In the genomic region with DNA sequence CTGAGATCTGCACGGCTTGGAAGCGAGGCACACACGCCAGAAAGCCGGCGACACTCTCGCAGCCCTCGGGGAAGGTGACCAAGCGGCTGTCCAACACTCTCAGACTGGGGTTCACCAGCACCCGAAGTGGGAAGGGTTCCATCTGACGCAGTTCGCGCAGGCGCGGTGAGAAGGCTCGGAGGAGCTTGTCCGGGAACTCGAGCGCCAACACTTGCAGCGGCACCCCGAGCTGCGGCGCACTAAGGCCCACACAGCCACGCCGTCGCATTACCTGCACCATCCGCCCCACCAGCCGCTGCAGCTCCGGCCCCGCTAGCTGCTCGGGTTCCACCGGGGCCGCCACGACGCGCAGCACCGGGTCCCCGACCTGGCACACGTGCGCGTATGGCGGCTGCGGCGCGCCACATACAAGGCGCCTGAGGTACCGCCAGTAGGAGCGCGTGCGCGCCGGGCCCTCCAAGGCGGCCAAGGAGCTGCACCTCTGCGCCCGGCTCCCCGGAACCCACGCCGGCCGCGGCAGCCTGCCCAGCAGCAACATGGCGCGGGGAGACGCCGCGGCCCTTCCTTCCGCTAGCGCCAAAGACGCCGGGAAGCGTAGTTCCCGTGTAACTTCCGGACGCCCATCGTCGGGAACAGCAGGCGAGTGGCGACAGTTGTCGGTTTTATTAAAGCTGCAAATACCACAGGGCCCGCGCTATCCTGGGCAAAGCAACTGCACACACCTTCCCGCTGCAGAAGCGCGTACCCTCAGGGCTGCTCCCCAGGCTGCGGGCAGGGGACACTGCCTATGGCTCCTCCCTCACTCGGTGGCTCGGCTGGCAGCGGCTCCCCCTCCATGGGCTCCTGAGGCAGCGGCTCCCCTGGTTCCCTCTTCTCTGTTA, we compare ENCODE assay signal across 8 mouse cellular contexts. TPM values are rescaled to one million over a fixed set of nuclear protein-coding genes. Genes with fewer than 3 reads are reported as not detected.
A peak's percentile ranks its signal among the peaks of the same experiment; 100 is the strongest.
DNase-seq lines count a peak whose midpoint lies in the region; ATAC-seq and TF ChIP-seq lines count a peak whose summit lies in the region.

Pdf (minus strand) TSS at position 554 of the 881 bp plus-strand sequence.

- no peaks in the 10 kb centered on the region for H3K9me3 ChIP-seq in E14TG2a.4 (ENCODE audit: low read length)
- no peaks in the 10 kb centered on the region for H3K9me3 ChIP-seq in forebrain, embryonic 14.5 days (replicated peaks; ENCODE audit: control insufficient read depth, low read length)
- H3K9me3 ChIP-seq in liver, embryonic 16.5 days (replicated peaks; ENCODE audit: control insufficient read depth, low read length), result no peaks in the 10 kb centered on the region
- no peaks in the 10 kb centered on the region for H3K9me3 ChIP-seq in neural tube, embryonic 13.5 days

- H3K4me1 ChIP-seq in E14TG2a.4 (replicated peaks; ENCODE audit: low read depth, low read length), result peaks cover 59% of the 10 kb centered on the region
- peaks cover 4% of the 10 kb centered on the region for H3K4me1 ChIP-seq in forebrain, embryonic 14.5 days (ENCODE audit: control insufficient read depth, insufficient read depth, low read length)
- peaks cover 17% of the 10 kb centered on the region for H3K4me1 ChIP-seq in liver, embryonic 16.5 days (ENCODE audit: control insufficient read depth, low read depth, low read length)
- peaks cover 27% of the 10 kb centered on the region for H3K4me1 ChIP-seq in neural tube, embryonic 13.5 days (replicated peaks)

- H3K27ac ChIP-seq in forebrain, embryonic 14.5 days (ENCODE audit: low read depth, low read length), result peak within 1 kb of the TSS; percentile 91
- H3K27ac ChIP-seq in liver, embryonic 16.5 days (ENCODE audit: low read length), result peak within 1 kb of the TSS; percentile 85
- peak within 1 kb of the TSS; percentile 89 for H3K27ac ChIP-seq in neural tube, embryonic 13.5 days (replicated peaks)

- H3K36me3 ChIP-seq in E14TG2a.4 (ENCODE audit: insufficient read depth, low read length), result peaks cover 85% of the 10 kb centered on the region
- peaks cover 83% of the 10 kb centered on the region for H3K36me3 ChIP-seq in forebrain, embryonic 14.5 days (ENCODE audit: control insufficient read depth, insufficient read depth, low read length)
- H3K36me3 ChIP-seq in liver, embryonic 16.5 days (ENCODE audit: control insufficient read depth, insufficient read depth), result peaks cover 53% of the 10 kb centered on the region
- H3K36me3 ChIP-seq in neural tube, embryonic 13.5 days, result peaks cover 83% of the 10 kb centered on the region

- peak within 1 kb of the TSS; percentile 81 for H3K9ac ChIP-seq in forebrain, embryonic 14.5 days (ENCODE audit: low read length)
- peak within 1 kb of the TSS; percentile 75 for H3K9ac ChIP-seq in liver, embryonic 16.5 days (ENCODE audit: low read depth, low read length)
- peak within 1 kb of the TSS; percentile 85 for H3K9ac ChIP-seq in neural tube, embryonic 13.5 days

- WGBS in forebrain, embryonic 14.5 days, result under 1% methylated on average over 83 of the region's 87 CpGs
- WGBS in large intestine, adult 2 months, result under 1% methylated on average over 87 of the region's 87 CpGs
- WGBS in liver, embryonic 16.5 days (ENCODE audit: insufficient replicate concordance), result under 1% methylated on average over 87 of the region's 87 CpGs
- under 1% methylated on average over 86 of the region's 87 CpGs for WGBS in neural tube, embryonic 13.5 days

- intact Hi-C loops in heart, postnatal 10 days (cut with DNase I), result loop anchor here (2.0 kb wide), 1 partner anchor 18 kb away; the partner anchor contains the start of gene Vps4a

- no peak for TF ChIP-seq CTCF in E14TG2a.4 (conservative IDR thresholded peaks at IDR 0.05; ENCODE audit: low read length)

- no peaks in the 10 kb centered on the region for H3K27me3 ChIP-seq in E14TG2a.4 (ENCODE audit: insufficient read depth, low read length)
- H3K27me3 ChIP-seq in forebrain, embryonic 14.5 days (replicated peaks; ENCODE audit: control insufficient read depth, insufficient read depth, low read length), result no peaks in the 10 kb centered on the region
- no peaks in the 10 kb centered on the region for H3K27me3 ChIP-seq in liver, embryonic 16.5 days (ENCODE audit: control insufficient read depth, insufficient read depth, low read depth, low read length)
- H3K27me3 ChIP-seq in neural tube, embryonic 13.5 days, result no peaks in the 10 kb centered on the region

- peak; percentile 85 for ATAC-seq in cerebellum, adult (ENCODE audit: insufficient number of reproducible peaks, low FRiP score, low TSS enrichment)
- ATAC-seq in forebrain, embryonic 14.5 days, result peak; percentile 88
- ATAC-seq in liver, embryonic 16.5 days (ENCODE audit: low read depth), result peak; percentile 76
- ATAC-seq in neural tube, embryonic 13.5 days (ENCODE audit: low read depth), result peak; percentile 90

- H3K4me2 ChIP-seq in forebrain, embryonic 14.5 days (ENCODE audit: low read length), result peak within 1 kb of the TSS; percentile 68
- H3K4me2 ChIP-seq in liver, embryonic 16.5 days (ENCODE audit: low read depth, low read length), result peak within 1 kb of the TSS; percentile 81
- peak within 1 kb of the TSS; percentile 94 for H3K4me2 ChIP-seq in neural tube, embryonic 13.5 days

- peak; percentile 83 for DNase-seq in forebrain, embryonic 14.5 days (ENCODE audit: low spot score)
- peak; percentile 87 for DNase-seq in heart, postnatal 10 days
- DNase-seq in large intestine, adult 2 months (ENCODE audit: low read depth, low spot score), result no peak
- peak; percentile 73 for DNase-seq in telencephalon, adult 2 months (ENCODE audit: low read depth, low spot score)

- H3K4me3 ChIP-seq in E14TG2a.4 (replicated peaks; ENCODE audit: low read length), result peak within 1 kb of the TSS; percentile 93
- peak within 1 kb of the TSS; percentile 71 for H3K4me3 ChIP-seq in forebrain, embryonic 14.5 days (ENCODE audit: low read depth, low read length)
- H3K4me3 ChIP-seq in liver, embryonic 16.5 days (ENCODE audit: low read depth, low read length), result peak within 1 kb of the TSS; percentile 76
- peak within 1 kb of the TSS; percentile 85 for H3K4me3 ChIP-seq in neural tube, embryonic 13.5 days

RNA-seq across cellular contexts. Expression of gene Pdf, which starts in this region (rescaled TPM):
- polyA plus RNA-seq in forebrain, embryonic 14.5 days (2014; fragmentation: Nextera tagmentation; extraction: Ambion mirVana), result 21.7 and 26.8 TPM in 2 replicates
- total RNA-seq in heart, postnatal 10 days (2021), result 10 to 100 TPM; 43.4 to 53.1 TPM
- 18.0 and 21.9 TPM in 2 replicates for polyA plus RNA-seq in large intestine, adult 2 months (2012; rRNA removed)
- polyA plus RNA-seq in liver, embryonic 16.5 days (2015; fragmentation: Nextera tagmentation; extraction: Ambion mirVana), result 13.5 and 14.7 TPM in 2 replicates
- 37.5 and 45.3 TPM in 2 replicates for polyA plus RNA-seq in neural tube, embryonic 13.5 days (2015; fragmentation: Nextera tagmentation; extraction: Ambion mirVana)
